Mouse (Mus musculus): Measurements from ENCODE around the gene Ankrd13d.

Gene Ankrd13d

GRCm38 (mm10) chr19:4282898-4283553, at the start of gene Ankrd13d:
Gene Ankrd13d, minus strand, starts transcription at chr19:4283137.
- peak; percentile 80 to 92 for DNase-seq (ENCODE audit: low spot score in 2 of 2)

GRCm38 (mm10) chr19:4332653-4333052, 49.7 kb upstream of the Ankrd13d start:
- peak in 1 of 2 experiments; percentile 35 for DNase-seq (ENCODE audit: low spot score in 2 of 2)

GRCm38 (mm10) chr19:4331273-4331672, 48.3 kb upstream of the Ankrd13d start:
- DNase-seq (ENCODE audit: low spot score in 2 of 2): no peak

- DNase-seq (ENCODE audit: low spot score in 2 of 2): no peak
Observed at GRCm38 (mm10) chr19:4330603-4331002, 47.7 kb upstream of the Ankrd13d start.

GRCm38 (mm10) chr19:4328737-4329304, 45.9 kb upstream of the Ankrd13d start:
- DNase-seq (ENCODE audit: low spot score in 2 of 2): no peak

- DNase-seq (ENCODE audit: low spot score in 2 of 2): no peak
Observed at GRCm38 (mm10) chr19:4326881-4327280, 43.9 kb upstream of the Ankrd13d start.

GRCm38 (mm10) chr19:4326106-4326505, 43.2 kb upstream of the Ankrd13d start:
- no peak for DNase-seq (ENCODE audit: low spot score in 2 of 2)

GRCm38 (mm10) chr19:4322134-4322533, 39.2 kb upstream of the Ankrd13d start:
- no peak for DNase-seq (ENCODE audit: low spot score in 2 of 2)

GRCm38 (mm10) chr19:4321622-4322021, 38.7 kb upstream of the Ankrd13d start:
- DNase-seq (ENCODE audit: low spot score in 2 of 2): no peak

GRCm38 (mm10) chr19:4319272-4319671, 36.3 kb upstream of the Ankrd13d start:
- no peak for DNase-seq (ENCODE audit: low spot score in 2 of 2)

- peak in 1 of 2 experiments; percentile 12 for DNase-seq (ENCODE audit: low spot score in 2 of 2)
Observed at GRCm38 (mm10) chr19:4317181-4317580, 34.2 kb upstream of the Ankrd13d start.

GRCm38 (mm10) chr19:4315223-4315944, 32.4 kb upstream of the Ankrd13d start:
- DNase-seq (ENCODE audit: low spot score in 2 of 2): peak; percentile 19 to 68

GRCm38 (mm10) chr19:4309776-4310185, 26.8 kb upstream of the Ankrd13d start:
- DNase-seq (ENCODE audit: low spot score in 2 of 2): peak in 1 of 2 experiments; percentile 48

- DNase-seq (ENCODE audit: low spot score in 2 of 2): no peak
Observed at GRCm38 (mm10) chr19:4309302-4309701, 26.4 kb upstream of the Ankrd13d start.

- peak; percentile 76 to 90 for DNase-seq (ENCODE audit: low spot score in 2 of 2)
Observed at GRCm38 (mm10) chr19:4306190-4306577, 23.2 kb upstream of the Ankrd13d start, which contains the start of gene Grk2. Gene Grk2, minus strand, starts transcription at chr19:4306222.

- peak in 1 of 2 experiments; percentile 59 for DNase-seq (ENCODE audit: low spot score in 2 of 2)
Observed at GRCm38 (mm10) chr19:4305491-4306189, 22.7 kb upstream of the Ankrd13d start.

- no peak for DNase-seq (ENCODE audit: low spot score in 2 of 2)
Observed at GRCm38 (mm10) chr19:4304871-4305321, 22.0 kb upstream of the Ankrd13d start.

- DNase-seq (ENCODE audit: low spot score in 2 of 2): no peak
Observed at GRCm38 (mm10) chr19:4304251-4304821, 21.4 kb upstream of the Ankrd13d start.

- no peak for DNase-seq (ENCODE audit: low spot score in 2 of 2)
Observed at GRCm38 (mm10) chr19:4303640-4303995, 20.7 kb upstream of the Ankrd13d start.

GRCm38 (mm10) chr19:4302936-4303639, 20.2 kb upstream of the Ankrd13d start:
- peak in 1 of 2 experiments; percentile 71 for DNase-seq (ENCODE audit: low spot score in 2 of 2)
